Mouse (Mus musculus): ENCODE measurements around the gene Zfand3.

The Zfand3 gene

GRCm38 (mm10) chr17:30101801-30102200, 97.3 kb downstream of the Zfand3 start:
- in situ Hi-C loops (cut with MboI, MseI), result no loop called here

- in situ Hi-C loops (cut with MboI, MseI), result no loop called here
Observed at GRCm38 (mm10) chr17:30103005-30103404, 98.5 kb downstream of the Zfand3 start.

GRCm38 (mm10) chr17:30103641-30104165, 99.2 kb downstream of the Zfand3 start:
- in situ Hi-C loops (cut with MboI, MseI), result no loop called here

DNA sequence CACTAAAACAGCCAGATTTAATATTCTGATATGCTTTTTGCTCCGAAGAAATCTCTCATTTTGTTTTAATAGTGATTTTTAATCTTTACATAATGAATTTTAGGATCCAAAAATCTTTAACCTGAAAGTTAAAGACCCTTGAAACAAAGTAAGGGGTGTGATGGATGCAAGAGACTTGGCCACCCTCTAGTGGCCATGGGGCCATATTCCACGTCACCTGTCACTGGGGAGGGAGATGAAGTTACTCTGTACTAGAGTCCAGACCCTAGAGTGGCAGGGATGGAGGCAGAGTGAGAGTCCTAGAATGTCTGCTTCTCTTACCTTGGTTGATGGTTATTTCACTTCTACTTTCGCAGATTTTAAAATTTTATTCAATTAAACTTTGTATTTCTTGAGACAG, 100.8 kb downstream of the Zfand3 start:
- in situ Hi-C loops (cut with MboI, MseI), result no loop called here

DNA sequence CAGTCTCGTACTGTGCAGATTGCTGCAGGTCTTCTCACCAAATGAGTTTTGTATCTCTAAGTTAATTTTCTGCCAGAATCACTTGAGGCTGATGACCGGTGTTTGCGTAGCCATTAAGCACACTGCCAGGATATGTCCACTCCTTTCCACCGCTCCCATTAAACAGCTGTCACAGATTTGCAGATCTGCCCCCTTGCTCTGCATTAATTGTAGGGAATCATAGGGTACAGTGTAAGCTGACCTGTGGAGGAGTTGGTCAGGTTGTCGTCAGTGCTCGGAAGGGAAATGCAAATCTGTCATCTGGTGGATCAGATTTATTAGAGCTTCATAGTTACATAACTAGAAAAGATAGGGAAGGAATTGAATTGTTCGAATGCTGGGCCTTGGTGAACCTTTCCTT, 106.1 kb downstream of the Zfand3 start:
- in situ Hi-C loops (cut with MboI, MseI), result no loop called here

DNA sequence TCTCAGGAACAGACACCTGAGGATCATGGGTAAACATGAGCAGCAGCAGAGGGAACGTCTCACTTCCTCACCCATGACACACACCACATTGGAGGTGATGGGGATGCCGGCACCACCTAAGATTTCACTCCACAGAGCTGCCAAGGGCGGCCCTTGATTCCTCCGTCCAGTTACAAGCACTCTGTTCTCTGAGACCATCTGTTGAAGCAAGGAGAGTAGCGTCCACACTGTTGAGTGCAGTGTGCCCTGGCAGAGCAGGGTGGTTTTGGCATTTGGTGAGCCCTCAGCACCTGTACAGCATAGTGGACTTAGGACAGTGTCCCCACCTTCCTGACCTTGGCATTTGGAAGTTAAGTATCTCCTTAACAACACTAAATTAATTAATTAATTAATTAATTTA, 107.0 kb downstream of the Zfand3 start:
- in situ Hi-C loops (cut with MboI, MseI), result no loop called here

DNA sequence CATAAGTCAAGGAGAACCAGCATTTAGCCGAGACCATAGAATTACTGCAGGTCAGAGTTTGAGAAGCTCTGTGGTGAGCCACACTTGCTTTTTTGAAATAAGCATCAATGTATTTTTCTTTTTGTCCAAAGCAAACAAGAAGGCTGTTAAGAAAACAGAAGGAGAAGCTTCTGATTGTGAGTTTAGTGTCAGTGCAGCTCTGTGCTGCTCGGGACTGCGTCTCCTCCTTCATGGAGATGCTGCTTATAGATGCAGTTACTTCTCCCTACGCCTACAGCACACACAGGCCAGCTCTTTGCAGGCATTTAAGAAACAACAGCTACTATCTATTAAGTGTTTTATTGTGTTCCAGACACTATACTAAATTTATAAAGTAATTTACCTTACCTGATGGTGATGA, 107.5 kb downstream of the Zfand3 start:
- in situ Hi-C loops (cut with MboI, MseI), result no loop called here

- in situ Hi-C loops (cut with MboI, MseI), result no loop called here
Observed at GRCm38 (mm10) chr17:30112555-30113305, 108.2 kb downstream of the Zfand3 start.

DNA sequence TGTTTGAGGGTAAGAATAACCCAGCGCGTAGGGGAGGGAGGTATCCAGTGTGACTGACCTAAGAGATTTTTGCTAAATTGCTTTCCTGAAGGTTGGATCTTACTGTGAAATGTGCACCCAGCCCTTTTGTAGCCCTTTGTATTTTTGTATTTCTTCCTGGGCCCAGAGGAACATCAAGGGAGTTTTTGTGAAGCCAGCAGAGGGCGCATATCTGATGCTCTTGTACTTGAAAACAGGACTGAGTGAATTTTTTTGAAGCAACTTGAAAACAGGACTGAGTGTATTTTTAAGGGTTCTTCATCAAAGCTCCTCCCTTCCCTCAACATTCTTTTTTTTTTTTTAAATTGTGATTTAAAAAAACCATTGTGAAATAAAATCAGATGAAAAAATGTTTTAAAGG, 110.2 kb downstream of the Zfand3 start:
- in situ Hi-C loops (cut with MboI, MseI), result no loop called here

- in situ Hi-C loops (cut with MboI, MseI), result no loop called here
Observed at GRCm38 (mm10) chr17:30116226-30116625, 111.7 kb downstream of the Zfand3 start.

GRCm38 (mm10) chr17:30118036-30118435, 113.5 kb downstream of the Zfand3 start:
- in situ Hi-C loops (cut with MboI, MseI), result no loop called here

DNA sequence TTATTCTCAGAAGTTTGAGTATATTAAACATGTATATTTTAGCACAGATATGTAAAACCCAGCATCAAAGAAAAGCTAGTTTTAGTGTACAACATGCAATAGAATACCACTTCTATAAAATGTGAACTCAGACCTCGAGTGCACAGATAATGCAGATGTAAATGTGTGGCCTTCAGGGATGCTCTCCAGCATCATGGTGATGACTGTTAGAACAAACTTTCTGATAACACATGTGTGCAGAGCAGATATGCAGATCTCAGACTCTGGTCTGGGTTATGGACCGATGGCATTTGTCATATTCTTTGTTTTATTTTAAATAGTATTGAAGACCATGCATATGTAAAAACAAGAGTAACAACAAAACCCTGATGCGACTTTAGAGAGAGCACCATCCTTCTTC, 117.7 kb downstream of the Zfand3 start:
- in situ Hi-C loops (cut with MboI, MseI), result no loop called here

DNA sequence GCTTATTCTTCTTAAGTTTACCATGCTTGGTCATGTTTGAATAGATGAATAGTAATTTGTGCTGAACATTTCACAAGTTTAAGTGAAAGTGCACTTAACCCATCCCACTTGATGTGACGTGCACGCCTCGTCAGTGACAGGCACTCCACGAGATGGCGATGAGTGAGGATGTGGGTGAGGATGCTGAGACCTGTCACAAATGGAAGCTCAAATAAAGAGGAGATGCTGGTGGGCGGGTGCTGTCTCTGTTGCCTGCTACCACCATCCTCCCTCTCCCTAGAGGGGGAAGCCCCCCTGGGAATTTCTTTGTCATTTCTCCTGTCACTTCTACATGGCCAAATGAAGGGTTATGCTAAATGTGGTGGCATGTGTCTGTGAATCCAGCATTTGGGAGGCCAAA, 123.9 kb downstream of the Zfand3 start:
- in situ Hi-C loops (cut with MboI, MseI), result no loop called here

- in situ Hi-C loops (cut with MboI, MseI), result no loop called here
Observed at GRCm38 (mm10) chr17:30129220-30129619, 124.7 kb downstream of the Zfand3 start.

DNA sequence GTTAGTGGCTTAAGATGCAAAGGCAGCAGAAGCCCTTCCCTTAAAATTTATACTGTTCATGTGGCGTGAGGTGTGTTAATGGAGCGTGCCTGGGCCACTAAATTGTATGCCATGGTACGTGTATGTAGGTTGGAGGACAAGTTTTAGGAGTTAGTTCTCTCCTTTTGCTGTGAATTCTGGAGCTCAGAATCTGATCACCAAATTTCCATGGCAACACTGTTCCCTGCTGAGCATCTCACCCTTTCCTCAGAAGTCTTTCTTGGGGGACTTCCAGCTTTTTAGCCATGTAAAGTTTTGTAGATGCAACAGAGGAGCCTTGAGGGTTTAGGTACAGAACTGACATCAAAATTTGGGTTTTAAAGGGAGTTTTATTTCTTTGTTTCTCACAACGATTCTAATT, 125.8 kb downstream of the Zfand3 start:
- in situ Hi-C loops (cut with MboI, MseI), result loop anchor here (10.0 kb wide), 1 partner anchor 964 kb away; no protein-coding TSS in a partner anchor

GRCm38 (mm10) chr17:30133641-30134040, 129.1 kb downstream of the Zfand3 start:
- in situ Hi-C loops (cut with MboI, MseI), result loop anchor here (10.0 kb wide), 1 partner anchor 961 kb away; no protein-coding TSS in a partner anchor

DNA sequence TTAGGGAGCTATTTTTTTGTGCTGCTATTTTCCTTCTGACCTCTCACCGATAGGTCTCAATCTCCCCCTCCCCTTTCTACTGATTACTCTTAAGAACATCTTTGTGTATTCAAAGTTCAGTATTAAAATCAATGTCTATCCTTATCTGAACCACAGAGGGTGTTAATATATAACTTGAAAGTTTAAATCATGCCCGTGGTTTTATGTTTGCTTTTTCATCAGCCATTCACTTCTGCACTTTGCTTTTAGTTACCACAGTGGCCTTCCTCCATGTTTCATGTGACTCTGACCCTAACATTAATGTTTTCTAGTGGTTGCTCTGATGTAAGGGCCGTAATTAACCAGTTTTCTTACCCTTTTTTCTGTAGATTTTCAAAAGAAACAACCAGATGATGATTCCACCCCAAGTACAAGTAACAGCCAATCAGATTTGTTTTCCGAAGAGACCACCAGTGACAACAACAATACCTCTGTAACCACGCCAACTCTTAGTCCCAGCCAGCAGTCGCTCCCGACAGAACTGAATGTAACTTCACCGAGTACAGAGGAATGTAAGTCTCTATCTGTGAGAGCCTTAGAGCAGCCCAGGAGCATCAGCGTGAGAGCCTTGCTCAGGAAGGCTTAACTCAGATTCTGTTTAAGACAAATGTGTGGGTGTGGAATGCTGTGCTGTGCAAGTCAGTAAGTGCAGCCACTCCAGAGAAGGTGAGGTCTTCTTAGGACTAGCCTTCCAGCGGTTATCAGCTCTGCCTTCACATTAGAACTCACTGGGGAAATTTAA, 130.6 kb downstream of the Zfand3 start:
- in situ Hi-C loops (cut with MboI, MseI), result loop anchor here (10.0 kb wide), 1 partner anchor 960 kb away; no protein-coding TSS in a partner anchor

DNA sequence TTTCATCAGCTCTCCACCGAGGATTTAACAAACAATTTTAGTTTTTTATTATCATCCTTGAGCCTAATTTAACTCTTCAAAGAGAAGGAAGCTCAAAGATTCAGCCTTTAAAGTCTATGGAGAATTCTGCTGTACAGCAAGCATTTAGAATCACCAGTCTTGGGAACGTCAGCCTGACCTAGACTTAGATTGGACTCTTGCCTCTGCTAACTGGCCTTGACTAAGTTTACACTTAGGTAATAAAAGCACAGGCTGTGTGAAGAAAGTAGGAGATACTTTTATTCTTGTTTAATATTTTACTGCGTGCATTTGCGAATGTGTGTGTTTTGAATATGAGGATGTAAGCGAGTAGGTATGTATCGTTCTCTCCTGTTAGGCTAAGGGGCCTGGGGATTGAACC, 131.4 kb downstream of the Zfand3 start:
- in situ Hi-C loops (cut with MboI, MseI), result loop anchor here (10.0 kb wide), 1 partner anchor 959 kb away; no protein-coding TSS in a partner anchor

DNA sequence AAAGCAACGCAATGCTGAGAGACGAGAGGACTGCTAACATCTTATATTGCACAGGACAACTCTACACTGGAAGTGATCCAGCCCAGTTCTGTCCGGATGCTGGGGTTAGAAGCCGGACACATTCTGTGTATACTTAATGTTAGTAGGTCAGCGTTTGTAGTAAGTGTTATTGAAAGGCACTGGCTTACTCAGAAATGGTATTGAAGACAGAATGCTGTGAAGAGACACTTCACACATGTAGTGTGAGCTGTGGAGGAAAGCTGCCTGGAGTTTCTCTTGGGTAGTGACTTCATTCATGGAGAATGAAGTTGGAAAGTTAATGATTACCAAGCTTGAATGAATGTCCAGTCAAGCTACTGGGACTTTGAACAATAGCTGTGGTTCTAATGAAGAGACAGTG, 132.2 kb downstream of the Zfand3 start:
- in situ Hi-C loops (cut with MboI, MseI), result loop anchor here (10.0 kb wide), 1 partner anchor 958 kb away; no protein-coding TSS in a partner anchor

DNA sequence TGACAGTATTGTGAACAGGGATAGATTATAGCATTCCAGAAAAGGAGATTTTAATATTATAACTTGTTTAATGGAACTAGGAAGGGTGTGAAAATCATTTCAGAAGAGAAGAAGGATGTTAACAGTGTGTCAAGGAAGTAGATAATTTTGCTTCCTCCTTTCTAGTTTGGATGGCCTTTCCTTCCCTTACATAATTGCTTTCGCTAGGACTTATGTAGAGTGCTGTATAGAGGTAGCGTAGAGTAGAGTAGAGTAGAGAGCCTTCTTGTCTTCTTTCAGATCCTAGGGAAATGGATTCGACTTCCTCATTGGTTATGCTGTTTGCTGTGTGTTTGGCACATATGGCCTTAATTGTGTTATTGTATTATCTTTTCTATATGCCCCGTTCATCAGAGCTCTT, 132.6 kb downstream of the Zfand3 start:
- in situ Hi-C loops (cut with MboI, MseI), result loop anchor here (10.0 kb wide), 1 partner anchor 958 kb away; no protein-coding TSS in a partner anchor

DNA sequence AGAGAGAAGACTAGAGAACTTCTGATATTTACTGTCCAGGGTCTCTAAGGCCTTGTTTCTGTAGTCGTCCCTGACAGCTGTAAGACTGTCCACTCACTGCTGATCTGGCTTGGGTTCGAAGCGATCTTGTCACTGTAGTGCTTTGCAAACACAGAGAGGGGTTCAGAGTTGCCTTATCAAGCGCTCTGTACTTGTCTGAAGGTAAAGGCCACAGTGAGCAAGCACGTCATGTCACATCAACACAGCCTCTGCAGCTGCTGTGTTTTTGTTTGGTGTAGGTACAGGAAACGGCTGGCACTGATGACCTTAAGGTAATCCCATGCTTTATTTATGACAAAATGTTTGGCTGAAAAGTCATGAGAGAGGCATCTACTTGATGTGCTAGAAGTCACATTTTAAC, 139.6 kb downstream of the Zfand3 start:
- in situ Hi-C loops (cut with MboI, MseI), result no loop called here

GRCm38 (mm10) chr17:30145596-30146149, 141.1 kb downstream of the Zfand3 start:
- in situ Hi-C loops (cut with MboI, MseI), result no loop called here

Data from regulatory T cell (primary cell).